Mouse (Mus musculus) CD4-positive, CD25-positive, alpha-beta regulatory T cell, adult 9 weeks (primary cell): ENCODE results near the gene Psg29. TPM values are rescaled to one million over a fixed set of nuclear protein-coding genes. Genes with fewer than 3 reads are reported as not detected.

Experiments used
- polyA plus RNA-seq: library from polyadenylated mRNA; unstranded; fragments of 100-300 nt; shearing (Covaris generic); gene quantifications from one replicate; pipeline ENCODE4 v1.2.1, GENCODE M21; 2017

The Psg29 gene
- not detected for polyA plus RNA-seq

DNA sequence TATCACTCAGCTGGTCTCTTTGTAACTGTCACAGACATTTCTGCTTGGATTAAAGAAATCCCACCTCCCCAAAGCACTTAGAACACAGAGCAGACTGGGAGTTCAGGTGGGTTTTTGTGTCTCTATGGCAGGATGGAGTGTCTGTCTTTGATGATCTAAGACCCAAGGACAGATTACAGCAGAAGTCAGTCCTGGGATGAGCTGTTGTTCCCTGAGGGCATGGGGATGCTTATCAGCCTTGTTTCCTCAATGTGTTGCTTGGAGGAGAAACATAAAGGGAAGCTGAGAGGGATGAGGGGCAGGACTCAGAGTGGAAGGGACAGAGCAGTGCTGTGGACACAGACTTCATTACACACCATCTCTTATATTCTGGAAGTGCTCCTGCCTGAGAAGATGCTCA is at the start of gene Psg29:
Gene Psg29 (plus strand): TSS at position 301 of the 400 bp plus-strand sequence.

Other genes starting within 250 kb of the Psg29 start
- not detected for gene Pnmal1, start 243.8 kb upstream of the Psg29 start, polyA plus RNA-seq
- 4.1 TPM for gene Gm42372, start 220.4 kb upstream of the Psg29 start, polyA plus RNA-seq
- 0.05 TPM for gene Ccdc8, start 210.8 kb upstream of the Psg29 start, polyA plus RNA-seq
- 120 TPM for gene Ppp5c, start 175.6 kb upstream of the Psg29 start, polyA plus RNA-seq
- 1.7 TPM for gene Hif3a, start 141.1 kb upstream of the Psg29 start, polyA plus RNA-seq
- 0.81 TPM for gene Psg16, start 129.4 kb upstream of the Psg29 start, polyA plus RNA-seq
- not detected for gene Ceacam3, start 53.2 kb upstream of the Psg29 start, polyA plus RNA-seq